Mouse (Mus musculus) limb, embryonic 15.5 days (tissue): Measurements from ENCODE around the gene Tor1aip2. TPM values are rescaled to one million over a fixed set of nuclear protein-coding genes. Genes with fewer than 3 reads are reported as not detected.

Experiments used
- ATAC-seq: fragments of 200-750 bp; cut with Nextera tagmentation; 2 replicates; pipeline ENCODE4 v1.8.0; 2017; ENCODE audit warnings: low read depth, moderate TSS enrichment; ENCODE audit not compliant: insufficient number of reproducible peaks, low FRiP score, low TSS enrichment
- H3K27ac ChIP-seq: fragments of 300-500 bp; sonication (generic); 2 replicates; pipeline ENCODE4 v1.5.1; 2015; ENCODE audit warnings: moderate library complexity, mild to moderate bottlenecking, inconsistent platforms
- H3K27me3 ChIP-seq: fragments of 300-500 bp; sonication (generic); 2 replicates; pipeline ENCODE4 v1.6.1; 2015; ENCODE audit warnings: inconsistent platforms
- H3K36me3 ChIP-seq: fragments of 300-500 bp; sonication (generic); 2 replicates; pipeline ENCODE4 v1.6.1; 2015; ENCODE audit warnings: inconsistent platforms
- H3K4me1 ChIP-seq: fragments of 300-500 bp; sonication (generic); 2 replicates; pipeline ENCODE4 v1.6.1; 2015; ENCODE audit warnings: inconsistent platforms
- H3K4me2 ChIP-seq: fragments of 300-500 bp; sonication (generic); 2 replicates; pipeline ENCODE4 v1.6.1; 2015; ENCODE audit warnings: mild to moderate bottlenecking, inconsistent platforms
- H3K4me3 ChIP-seq: fragments of 300-500 bp; sonication (generic); 2 replicates; pipeline ENCODE4 v1.5.1; 2015; ENCODE audit warnings: mild to moderate bottlenecking, inconsistent platforms
- H3K9ac ChIP-seq: fragments of 300-500 bp; sonication (generic); 2 replicates; pipeline ENCODE4 v1.6.1; 2015; ENCODE audit warnings: inconsistent platforms
- H3K9me3 ChIP-seq: fragments of 300-500 bp; sonication (generic); 2 replicates; pipeline ENCODE4 v1.6.1; 2016; ENCODE audit warnings: inconsistent platforms
- WGBS: fragments of 180-500 bp; shearing (Covaris S2); methylation state at CpG from one replicate; pipeline ENCODE4 v1.1.7; 2015; 5-methylcytosine and 5-hydroxymethylcytosine counted together
- polyA plus RNA-seq: library from polyadenylated mRNA; unstranded; fragments of >200 nt; fragmentation: Nextera tagmentation; extraction: Ambion mirVana; gene quantifications from 2 replicates; pipeline ENCODE4 v1.2.1, GENCODE M21; 2015

The Tor1aip2 gene
- 116 and 119 TPM in 2 replicates for polyA plus RNA-seq

DNA sequence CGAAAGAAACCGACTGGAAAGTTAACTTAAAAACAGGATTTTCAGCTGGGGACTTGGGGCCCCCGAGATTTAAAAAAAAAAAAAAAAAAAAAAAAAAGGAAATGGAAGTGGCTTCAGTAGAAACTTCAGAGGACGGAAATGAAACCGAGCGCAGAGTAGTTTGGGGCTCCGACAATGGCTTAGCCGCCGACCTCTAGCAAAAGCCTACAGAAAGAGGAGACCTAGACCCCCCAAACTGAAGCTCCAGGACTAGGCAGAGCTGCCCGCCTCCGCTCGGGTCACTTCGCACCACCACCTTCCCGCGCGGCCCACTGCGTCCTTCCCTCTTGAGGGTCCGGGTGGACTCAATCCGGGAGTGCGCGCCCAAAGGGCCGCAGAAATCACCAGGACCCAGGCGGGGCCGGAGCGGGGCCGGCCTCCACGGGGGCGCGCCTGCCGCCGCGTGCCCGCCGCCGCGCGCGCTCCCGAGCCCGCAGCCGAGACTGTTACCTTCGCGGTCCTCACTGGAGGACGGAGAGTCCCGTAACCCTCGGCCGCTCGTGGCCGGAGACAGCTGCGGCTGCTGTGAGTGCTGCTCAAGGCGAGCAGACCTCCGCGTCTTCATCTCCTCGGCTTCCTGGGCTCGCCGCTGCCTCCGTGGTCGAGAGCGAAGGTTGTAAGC lies at the start of gene Tor1aip2:
Gene Tor1aip2 (plus strand): TSS at position 135 of the 661 bp plus-strand sequence.
- WGBS, result under 1% methylated on average over 57 of the region's 59 CpGs

DNA sequence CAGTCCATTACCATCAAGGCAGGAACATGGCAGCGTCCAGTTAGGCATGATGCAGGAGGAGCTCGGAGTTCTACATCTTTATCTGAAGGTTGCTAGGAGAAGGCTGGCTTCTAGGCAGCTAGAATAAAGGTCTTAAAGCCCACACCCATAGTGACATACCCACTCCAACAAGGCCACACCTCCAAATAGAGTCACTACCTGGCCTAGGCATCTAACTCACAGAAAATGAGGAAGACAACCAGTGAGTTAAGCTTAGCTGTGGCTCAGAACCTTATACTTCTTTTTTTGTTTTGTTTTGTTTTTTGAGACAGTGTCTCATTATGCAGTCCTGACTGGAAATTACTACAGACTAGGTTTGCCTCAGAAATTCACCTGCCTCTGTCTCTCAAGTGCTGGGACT lies 47.6 kb upstream of the Tor1aip2 start:
- no peaks in the 10 kb centered on the region for H3K36me3 ChIP-seq
- no peaks in the 10 kb centered on the region for H3K9me3 ChIP-seq
- ATAC-seq, result no peak
- WGBS, result 94% methylated on average over 2 of the region's 2 CpGs
- no peaks in the 10 kb centered on the region for H3K4me1 ChIP-seq
- no peak overlapping the region for H3K4me2 ChIP-seq
- H3K4me3 ChIP-seq, result no peak overlapping the region
- no peaks in the 10 kb centered on the region for H3K27me3 ChIP-seq
- H3K9ac ChIP-seq, result no peak overlapping the region
- no peak overlapping the region for H3K27ac ChIP-seq

More for the DNA sequence above, at the start of gene Tor1aip2:
- no peaks in the 10 kb centered on the region for H3K27me3 ChIP-seq
- peak within 1 kb of the TSS; percentile 84 for H3K9ac ChIP-seq
- H3K27ac ChIP-seq, result peak within 1 kb of the TSS; percentile 100
- H3K36me3 ChIP-seq, result peaks cover 32% of the 10 kb centered on the region
- peak; percentile 84 for ATAC-seq
- peaks cover 10% of the 10 kb centered on the region for H3K4me1 ChIP-seq
- H3K9me3 ChIP-seq, result no peaks in the 10 kb centered on the region
- peak within 1 kb of the TSS; percentile 51 for H3K4me2 ChIP-seq
- peak within 1 kb of the TSS; percentile 85 for H3K4me3 ChIP-seq

DNA sequence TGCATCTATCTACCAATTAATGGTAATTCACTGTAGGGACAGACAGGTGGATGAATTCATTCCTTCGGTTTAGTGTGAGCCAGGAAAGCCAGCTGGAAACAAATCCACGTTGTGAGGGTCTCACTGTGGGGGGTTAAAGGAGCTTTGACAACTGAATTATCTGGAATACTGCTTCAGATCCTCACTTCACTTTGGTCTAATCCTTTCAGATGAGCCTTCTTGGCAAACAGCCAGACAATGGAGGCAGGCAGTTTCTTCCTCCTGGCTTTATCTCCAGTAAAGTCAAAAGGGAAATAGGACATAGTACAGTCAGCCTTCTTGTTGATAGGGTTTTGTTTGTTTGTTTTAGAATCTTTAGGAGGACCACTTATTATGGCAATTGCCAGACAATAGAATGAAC lies 45.8 kb upstream of the Tor1aip2 start:
- no peak for ATAC-seq
- H3K27ac ChIP-seq, result no peak overlapping the region
- 22% methylated on average over 2 of the region's 2 CpGs for WGBS

DNA sequence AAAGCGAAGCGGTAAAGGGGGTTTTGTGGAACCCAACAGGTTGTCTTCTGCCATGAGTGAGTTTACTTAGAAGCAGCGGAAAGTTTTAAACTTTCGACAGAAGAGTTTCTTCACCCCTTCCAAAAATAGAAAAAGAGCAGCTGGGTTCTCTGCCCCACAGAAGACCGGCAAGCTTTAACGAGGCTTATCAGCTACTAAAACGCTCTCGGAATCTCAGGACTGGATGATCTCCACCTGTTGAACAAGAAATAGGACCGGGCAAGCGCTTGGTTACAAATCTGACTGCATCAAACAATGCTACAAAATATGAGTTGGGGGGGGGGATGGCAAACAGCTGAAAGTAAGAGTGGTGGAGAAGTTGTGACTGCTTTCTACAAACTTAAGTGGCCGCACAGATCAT lies 44.8 kb upstream of the Tor1aip2 start:
- Histone ChIP-seq H3K9me3 (no peaks in the 10 kb centered on the region), H3K4me2 (no peak overlapping the region), H3K27me3 (no peaks in the 10 kb centered on the region), H3K4me3 (no peak overlapping the region), H3K9ac (no peak overlapping the region), H3K4me1 (no peaks in the 10 kb centered on the region), H3K36me3 (no peaks in the 10 kb centered on the region), H3K27ac (no peak overlapping the region)
- ATAC-seq, result no peak
- 49% methylated on average over 11 of the region's 11 CpGs for WGBS

More for the DNA sequence above, 45.8 kb upstream of the Tor1aip2 start:
- no peaks in the 10 kb centered on the region for H3K9me3 ChIP-seq
- no peak overlapping the region for H3K4me3 ChIP-seq
- no peaks in the 10 kb centered on the region for H3K36me3 ChIP-seq
- H3K4me2 ChIP-seq, result no peak overlapping the region
- no peaks in the 10 kb centered on the region for H3K27me3 ChIP-seq
- H3K4me1 ChIP-seq, result no peaks in the 10 kb centered on the region
- no peak overlapping the region for H3K9ac ChIP-seq

DNA sequence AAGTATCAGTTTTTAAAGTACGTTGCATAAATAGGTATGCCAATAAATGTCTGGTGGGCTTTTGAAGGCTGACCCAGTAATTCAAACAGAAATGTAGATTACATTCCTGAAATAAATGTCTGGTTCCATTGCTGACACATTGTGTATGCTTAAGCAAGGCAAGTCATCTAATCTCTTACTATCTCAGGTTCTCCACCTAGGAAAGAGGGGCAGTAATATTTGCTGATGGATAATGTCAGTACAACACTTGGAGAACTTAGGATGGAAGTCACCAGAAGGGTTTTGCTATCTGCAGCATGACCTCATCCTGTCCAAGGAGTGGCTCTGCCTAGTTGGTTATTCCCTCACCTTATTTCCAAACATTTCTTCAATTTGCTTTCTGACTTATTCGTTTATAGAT lies 40.7 kb upstream of the Tor1aip2 start:
- Histone ChIP-seq H3K27ac (no peak overlapping the region), H3K4me2 (no peak overlapping the region), H3K36me3 (no peaks in the 10 kb centered on the region), H3K9ac (no peak overlapping the region), H3K9me3 (no peaks in the 10 kb centered on the region), H3K27me3 (no peaks in the 10 kb centered on the region), H3K4me3 (no peak overlapping the region), H3K4me1 (no peaks in the 10 kb centered on the region)
- ATAC-seq, result no peak
- 65% methylated on average over 2 of the region's 2 CpGs for WGBS

DNA sequence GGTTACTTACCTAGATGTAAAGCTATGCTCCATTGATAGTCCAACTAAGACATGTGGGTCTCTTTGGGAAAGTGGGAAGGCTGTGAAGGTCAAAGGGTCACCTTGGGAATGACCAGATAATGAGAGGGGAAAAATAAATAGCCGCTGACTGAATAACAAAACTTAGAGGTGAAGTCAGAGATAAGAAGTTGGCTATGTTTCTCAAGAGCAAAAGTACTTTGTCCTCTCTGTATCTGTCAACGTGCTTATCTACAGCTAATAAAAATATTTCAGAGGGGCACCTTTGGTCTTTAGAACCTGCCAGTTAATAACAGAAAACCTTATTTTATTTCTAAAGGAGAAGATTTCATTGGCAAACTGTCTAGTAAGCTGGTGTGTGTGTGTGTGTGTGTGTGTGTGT lies 39.6 kb upstream of the Tor1aip2 start:
- no peak overlapping the region for H3K4me2 ChIP-seq
- no peak for ATAC-seq
- no peaks in the 10 kb centered on the region for H3K4me1 ChIP-seq
- H3K36me3 ChIP-seq, result no peaks in the 10 kb centered on the region
- no peak overlapping the region for H3K4me3 ChIP-seq
- no peak overlapping the region for H3K27ac ChIP-seq
- H3K9me3 ChIP-seq, result no peaks in the 10 kb centered on the region
- WGBS, result 74% methylated on average over 2 of the region's 2 CpGs
- H3K9ac ChIP-seq, result no peak overlapping the region
- no peaks in the 10 kb centered on the region for H3K27me3 ChIP-seq

DNA sequence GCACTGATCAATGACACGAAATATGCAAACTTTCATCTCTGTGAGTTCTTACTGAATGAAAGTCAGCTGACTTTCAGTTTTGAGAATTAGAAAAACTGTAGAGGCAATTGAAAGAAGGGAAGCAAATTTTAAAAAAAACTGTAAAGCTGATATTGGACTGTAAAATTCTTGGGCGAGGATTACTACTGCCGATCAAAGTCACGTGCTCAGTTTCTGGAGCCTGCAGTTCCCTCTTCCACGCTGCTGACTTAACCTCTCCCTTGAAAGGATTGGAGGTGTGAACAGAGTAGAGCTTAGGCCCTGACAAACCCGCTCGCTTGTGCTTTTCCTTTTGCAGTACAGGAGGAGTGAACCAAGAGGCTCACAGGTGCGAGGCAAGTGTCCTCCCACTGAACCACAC lies 32.8 kb upstream of the Tor1aip2 start:
- WGBS, result 76% methylated on average over 8 of the region's 8 CpGs
- Histone ChIP-seq H3K36me3 (peaks cover 23% of the 10 kb centered on the region), H3K27me3 (no peaks in the 10 kb centered on the region), H3K9me3 (no peaks in the 10 kb centered on the region), H3K4me3 (no peak overlapping the region), H3K9ac (no peak overlapping the region), H3K4me1 (no peaks in the 10 kb centered on the region), H3K4me2 (no peak overlapping the region), H3K27ac (no peak overlapping the region)
- no peak for ATAC-seq

DNA sequence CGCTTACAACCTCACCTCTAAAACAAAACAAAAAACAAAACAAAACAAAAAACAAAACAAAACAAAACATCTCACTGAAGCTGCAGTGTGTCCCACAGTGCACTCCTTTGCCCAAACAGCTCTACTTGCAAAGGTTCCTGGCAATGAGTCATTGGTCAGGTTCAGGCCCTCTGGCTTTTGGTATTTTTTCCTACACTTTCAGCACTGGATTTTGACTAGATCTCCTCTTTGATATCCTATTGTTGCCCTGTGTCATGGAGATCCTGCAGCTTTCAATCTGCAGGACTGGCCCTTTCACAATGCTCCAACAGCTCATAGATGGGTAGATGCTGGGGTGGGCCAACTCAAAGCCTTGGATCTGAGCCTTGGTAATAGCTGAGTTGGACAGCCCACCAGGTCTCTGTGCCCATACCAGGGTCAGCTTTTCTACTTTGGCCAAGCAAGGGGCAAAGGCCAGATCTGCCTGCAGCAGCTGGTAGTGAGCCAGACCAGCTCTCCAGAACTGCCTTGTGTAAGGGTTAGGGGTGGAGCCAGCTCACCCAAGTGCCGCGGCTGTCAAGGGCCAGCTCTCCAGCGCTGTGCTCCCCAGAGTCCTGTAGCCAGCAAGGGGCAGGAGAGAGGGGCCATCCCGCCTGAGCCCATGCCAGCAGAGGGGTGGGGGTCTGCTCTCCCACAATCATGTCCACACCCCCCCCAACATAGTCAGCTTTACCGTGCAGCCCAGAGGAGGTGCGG lies 31.8 kb upstream of the Tor1aip2 start:
- no peak for ATAC-seq
- WGBS, result 81% methylated on average over 7 of the region's 7 CpGs

DNA sequence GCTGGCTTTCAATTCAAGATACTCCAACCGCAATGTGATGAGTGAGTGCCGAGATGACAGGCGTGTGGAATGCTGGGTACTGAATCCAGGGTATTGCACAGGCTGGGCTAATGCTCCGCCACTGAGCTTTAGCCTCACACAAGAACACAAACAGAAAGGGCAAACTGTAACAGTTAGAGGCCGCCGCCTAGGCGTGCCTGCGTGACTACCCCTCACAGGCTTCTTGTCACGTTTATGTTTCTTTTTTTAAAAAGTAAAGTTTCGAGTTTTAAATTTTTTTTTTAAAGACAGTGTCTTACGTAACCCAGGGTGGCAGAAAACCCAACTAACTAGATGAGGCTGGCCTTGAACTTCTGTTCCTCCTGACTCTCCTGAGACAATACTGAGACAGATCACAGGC lies 29.3 kb upstream of the Tor1aip2 start:
- Histone ChIP-seq H3K9ac (no peak overlapping the region), H3K36me3 (peaks cover 41% of the 10 kb centered on the region), H3K4me3 (no peak overlapping the region), H3K4me1 (no peaks in the 10 kb centered on the region), H3K9me3 (no peaks in the 10 kb centered on the region), H3K27ac (no peak overlapping the region), H3K4me2 (no peak overlapping the region), H3K27me3 (no peaks in the 10 kb centered on the region)
- no peak for ATAC-seq
- WGBS, result 88% methylated on average over 11 of the region's 11 CpGs

More for the DNA sequence above, 31.8 kb upstream of the Tor1aip2 start:
- H3K27ac ChIP-seq, result no peak overlapping the region
- H3K4me3 ChIP-seq, result no peak overlapping the region
- H3K27me3 ChIP-seq, result no peaks in the 10 kb centered on the region
- peaks cover 30% of the 10 kb centered on the region for H3K36me3 ChIP-seq
- no peaks in the 10 kb centered on the region for H3K9me3 ChIP-seq
- no peak overlapping the region for H3K9ac ChIP-seq
- H3K4me2 ChIP-seq, result no peak overlapping the region
- H3K4me1 ChIP-seq, result no peaks in the 10 kb centered on the region

DNA sequence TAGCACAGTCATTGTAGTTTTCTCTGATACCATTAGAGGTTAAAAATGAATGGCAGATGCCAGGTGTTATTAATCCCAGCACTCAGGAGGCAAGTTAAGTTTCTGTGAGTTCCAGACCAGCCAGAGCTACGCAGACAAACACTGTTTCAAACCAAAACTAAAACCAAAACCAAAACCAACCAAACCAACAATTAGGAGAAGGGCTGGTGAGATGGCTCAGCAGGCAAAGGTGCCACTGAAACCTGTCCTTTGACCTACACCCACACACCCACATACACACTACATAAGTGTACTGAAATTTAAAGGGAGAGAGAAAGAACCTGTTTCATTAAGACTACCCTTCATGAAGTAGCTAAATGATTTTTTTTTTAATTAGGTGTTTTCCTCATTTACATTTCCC lies 26.2 kb upstream of the Tor1aip2 start:
- WGBS, result 93% methylated on average over 1 of the region's 1 CpGs
- Histone ChIP-seq H3K9ac (no peak overlapping the region), H3K4me2 (no peak overlapping the region), H3K4me3 (no peak overlapping the region), H3K27me3 (no peaks in the 10 kb centered on the region), H3K4me1 (no peaks in the 10 kb centered on the region), H3K9me3 (no peaks in the 10 kb centered on the region), H3K27ac (no peak overlapping the region), H3K36me3 (peaks cover 55% of the 10 kb centered on the region)
- ATAC-seq, result no peak

DNA sequence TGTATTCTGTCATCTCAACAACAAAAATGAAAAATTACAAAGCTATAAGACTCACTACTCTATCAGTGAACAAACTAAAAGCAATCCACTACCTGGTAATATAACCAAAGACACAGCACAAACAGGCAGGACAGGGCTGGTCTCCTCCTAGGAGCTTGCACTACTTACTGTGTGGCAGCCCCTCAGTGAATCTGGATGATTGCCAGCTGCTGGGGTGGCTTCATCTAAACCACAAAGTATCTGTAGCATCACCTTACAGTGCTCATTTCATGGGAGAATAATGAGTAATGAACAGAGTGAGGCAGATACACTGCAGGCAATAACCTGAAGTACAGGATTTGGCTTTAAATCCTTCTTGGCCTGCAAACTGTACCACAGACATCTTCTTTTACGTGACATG lies 15.4 kb upstream of the Tor1aip2 start:
- Histone ChIP-seq H3K27me3 (no peaks in the 10 kb centered on the region), H3K9ac (no peak overlapping the region), H3K4me2 (no peak overlapping the region), H3K36me3 (peaks cover 56% of the 10 kb centered on the region), H3K9me3 (no peaks in the 10 kb centered on the region), H3K4me3 (no peak overlapping the region), H3K4me1 (no peaks in the 10 kb centered on the region), H3K27ac (no peak overlapping the region)
- no peak for ATAC-seq
- WGBS, result 86% methylated on average over 1 of the region's 1 CpGs

DNA sequence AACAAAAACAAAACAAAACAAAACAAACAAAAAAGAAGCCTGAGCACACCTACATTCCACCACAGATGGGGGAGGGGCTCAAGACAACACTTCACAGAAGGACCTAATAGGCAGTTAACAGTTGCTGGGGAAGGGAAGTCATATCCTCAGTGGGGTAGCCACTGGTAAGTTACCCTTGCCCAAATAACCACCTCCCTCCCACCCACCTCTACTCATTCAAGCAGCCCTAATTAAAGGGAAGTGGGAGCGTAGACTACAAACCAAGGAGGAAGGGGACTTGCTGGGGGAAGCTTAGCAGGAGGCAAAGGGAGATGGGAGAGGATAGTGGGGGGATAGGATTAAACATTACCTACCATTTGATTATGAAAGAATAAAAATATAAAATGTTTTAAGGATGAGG lies 14.8 kb upstream of the Tor1aip2 start:
- H3K9ac ChIP-seq, result no peak overlapping the region
- WGBS, result 80% methylated on average over 1 of the region's 1 CpGs
- no peaks in the 10 kb centered on the region for H3K4me1 ChIP-seq
- no peak overlapping the region for H3K4me3 ChIP-seq
- H3K27me3 ChIP-seq, result no peaks in the 10 kb centered on the region
- H3K36me3 ChIP-seq, result peaks cover 52% of the 10 kb centered on the region
- H3K9me3 ChIP-seq, result no peaks in the 10 kb centered on the region
- H3K27ac ChIP-seq, result no peak overlapping the region
- no peak for ATAC-seq
- H3K4me2 ChIP-seq, result no peak overlapping the region
